Mouse (Mus musculus): ENCODE results near the gene Mn1. TPM values are rescaled to one million over a fixed set of nuclear protein-coding genes. Genes with fewer than 3 reads are reported as not detected.

Mn1 gene
- polyA plus RNA-seq, 1 experiment from 2014 or later, result 36.3 TPM

GRCm38 (mm10) chr5:111420896-111421295 lies 3.7 kb downstream of the Mn1 start:
- Histone ChIP-seq H3K4me1 (ENCODE audit: control insufficient read depth, insufficient read depth, low read length) (peaks cover 32% of the 10 kb centered on the region), H3K27me3 (ENCODE audit: control insufficient read depth, insufficient read depth, low read length) (no peaks in the 10 kb centered on the region; the same call in 1 of the 2 replicates), H3K4me2 (ENCODE audit: low read depth, low read length) (peak overlapping the region; percentile 99), H3K36me3 (replicated peaks; ENCODE audit: control insufficient read depth, insufficient read depth, low read depth, low read length) (peaks cover 10% of the 10 kb centered on the region), H3K9ac (replicated peaks; ENCODE audit: low read length) (peak overlapping the region; percentile 99), H3K27ac (replicated peaks; ENCODE audit: low read depth, low read length) (no peak overlapping the region; the same call in 1 of the 2 replicates), H3K9me3 (replicated peaks; ENCODE audit: control insufficient read depth, low read length) (no peaks in the 10 kb centered on the region), H3K4me3 (ENCODE audit: low read depth, low read length) (peak overlapping the region; percentile 98)
- DNase-seq (ENCODE audit: low spot score) (no peak), ATAC-seq (replicated peaks; ENCODE audit: insufficient number of reproducible peaks, low FRiP score, low TSS enrichment, low read depth) (no peak)
- 26% methylated on average over 22 of the region's 22 CpGs for WGBS

GRCm38 (mm10) chr5:111421424-111421823 lies 4.3 kb downstream of the Mn1 start:
- no peak for ATAC-seq (replicated peaks; ENCODE audit: insufficient number of reproducible peaks, low FRiP score, low TSS enrichment, low read depth)

GRCm38 (mm10) chr5:111422058-111422800 lies 5.1 kb downstream of the Mn1 start:
- WGBS, result 43% methylated on average over 8 of the region's 8 CpGs
- H3K27me3 ChIP-seq (ENCODE audit: control insufficient read depth, insufficient read depth, low read length), result no peaks in the 10 kb centered on the region; the same call in 1 of the 2 replicates

More at GRCm38 (mm10) chr5:111421424-111421823, 4.3 kb downstream of the Mn1 start:
- WGBS, result 50% methylated on average over 15 of the region's 15 CpGs
- Histone ChIP-seq H3K9me3 (replicated peaks; ENCODE audit: control insufficient read depth, low read length) (no peaks in the 10 kb centered on the region), H3K27me3 (ENCODE audit: control insufficient read depth, insufficient read depth, low read length) (no peaks in the 10 kb centered on the region; the same call in 1 of the 2 replicates), H3K27ac (replicated peaks; ENCODE audit: low read depth, low read length) (no peak overlapping the region), H3K4me1 (ENCODE audit: control insufficient read depth, insufficient read depth, low read length) (peaks cover 37% of the 10 kb centered on the region), H3K4me2 (ENCODE audit: low read depth, low read length) (peak overlapping the region; percentile 99), H3K36me3 (replicated peaks; ENCODE audit: control insufficient read depth, insufficient read depth, low read depth, low read length) (peaks cover 10% of the 10 kb centered on the region), H3K4me3 (ENCODE audit: low read depth, low read length) (peak overlapping the region; percentile 98), H3K9ac (replicated peaks; ENCODE audit: low read length) (peak overlapping the region; percentile 99)
- no peak for DNase-seq (ENCODE audit: low spot score)

GRCm38 (mm10) chr5:111423011-111423410 lies 5.8 kb downstream of the Mn1 start:
- H3K27me3 ChIP-seq (ENCODE audit: control insufficient read depth, insufficient read depth, low read length), result no peaks in the 10 kb centered on the region; the same call in 1 of the 2 replicates
- H3K9me3 ChIP-seq (replicated peaks; ENCODE audit: control insufficient read depth, low read length), result no peaks in the 10 kb centered on the region
- H3K36me3 ChIP-seq (replicated peaks; ENCODE audit: control insufficient read depth, insufficient read depth, low read depth, low read length), result peaks cover 13% of the 10 kb centered on the region
- peak overlapping the region; percentile 98 for H3K4me3 ChIP-seq (ENCODE audit: low read depth, low read length)
- H3K4me2 ChIP-seq (ENCODE audit: low read depth, low read length), result peak overlapping the region; percentile 99
- no peak overlapping the region for H3K27ac ChIP-seq (replicated peaks; ENCODE audit: low read depth, low read length)
- ATAC-seq (replicated peaks; ENCODE audit: insufficient number of reproducible peaks, low FRiP score, low TSS enrichment, low read depth) (no peak), DNase-seq (ENCODE audit: low spot score) (no peak)
- H3K9ac ChIP-seq (replicated peaks; ENCODE audit: low read length), result peak overlapping the region; percentile 46
- peaks cover 37% of the 10 kb centered on the region for H3K4me1 ChIP-seq (ENCODE audit: control insufficient read depth, insufficient read depth, low read length)
- 49% methylated on average over 10 of the region's 10 CpGs for WGBS

More at GRCm38 (mm10) chr5:111422058-111422800, 5.1 kb downstream of the Mn1 start:
- Histone ChIP-seq H3K27ac (replicated peaks; ENCODE audit: low read depth, low read length) (no peak overlapping the region), H3K9me3 (replicated peaks; ENCODE audit: control insufficient read depth, low read length) (no peaks in the 10 kb centered on the region), H3K4me3 (ENCODE audit: low read depth, low read length) (peak overlapping the region; percentile 98), H3K4me2 (ENCODE audit: low read depth, low read length) (peak overlapping the region; percentile 99), H3K36me3 (replicated peaks; ENCODE audit: control insufficient read depth, insufficient read depth, low read depth, low read length) (peaks cover 10% of the 10 kb centered on the region), H3K9ac (replicated peaks; ENCODE audit: low read length) (peak overlapping the region; percentile 99), H3K4me1 (ENCODE audit: control insufficient read depth, insufficient read depth, low read length) (peaks cover 37% of the 10 kb centered on the region)
- no peak for DNase-seq (ENCODE audit: low spot score)
- ATAC-seq (replicated peaks; ENCODE audit: insufficient number of reproducible peaks, low FRiP score, low TSS enrichment, low read depth), result no peak

GRCm38 (mm10) chr5:111423616-111424015 lies 6.5 kb downstream of the Mn1 start:
- Histone ChIP-seq H3K4me2 (ENCODE audit: low read depth, low read length) (peak overlapping the region; percentile 99), H3K4me3 (ENCODE audit: low read depth, low read length) (peak overlapping the region; percentile 98), H3K36me3 (replicated peaks; ENCODE audit: control insufficient read depth, insufficient read depth, low read depth, low read length) (peaks cover 13% of the 10 kb centered on the region), H3K27me3 (ENCODE audit: control insufficient read depth, insufficient read depth, low read length) (no peaks in the 10 kb centered on the region; the same call in 1 of the 2 replicates), H3K9me3 (replicated peaks; ENCODE audit: control insufficient read depth, low read length) (no peaks in the 10 kb centered on the region), H3K4me1 (ENCODE audit: control insufficient read depth, insufficient read depth, low read length) (peaks cover 42% of the 10 kb centered on the region), H3K9ac (replicated peaks; ENCODE audit: low read length) (peak overlapping the region; percentile 56), H3K27ac (replicated peaks; ENCODE audit: low read depth, low read length) (no peak overlapping the region)
- no peak for ATAC-seq (replicated peaks; ENCODE audit: insufficient number of reproducible peaks, low FRiP score, low TSS enrichment, low read depth)
- DNase-seq (ENCODE audit: low spot score), result no peak
- WGBS, result 75% methylated on average over 4 of the region's 4 CpGs

- DNase-seq (ENCODE audit: low spot score) (no peak), ATAC-seq (replicated peaks; ENCODE audit: insufficient number of reproducible peaks, low FRiP score, low TSS enrichment, low read depth) (no peak)
- Histone ChIP-seq H3K9ac (replicated peaks; ENCODE audit: low read length) (no peak overlapping the region; the same call in 1 of the 2 replicates), H3K27me3 (ENCODE audit: control insufficient read depth, insufficient read depth, low read length) (no peaks in the 10 kb centered on the region), H3K27ac (replicated peaks; ENCODE audit: low read depth, low read length) (no peak overlapping the region), H3K4me3 (ENCODE audit: low read depth, low read length) (no peak overlapping the region), H3K4me2 (ENCODE audit: low read depth, low read length) (no peak overlapping the region; the same call in 1 of the 2 replicates), H3K9me3 (replicated peaks; ENCODE audit: control insufficient read depth, low read length) (no peaks in the 10 kb centered on the region), H3K4me1 (ENCODE audit: control insufficient read depth, insufficient read depth, low read length) (peaks cover 32% of the 10 kb centered on the region), H3K36me3 (replicated peaks; ENCODE audit: control insufficient read depth, insufficient read depth, low read depth, low read length) (peaks cover 11% of the 10 kb centered on the region)
- 86% methylated on average over 9 of the region's 9 CpGs for WGBS
These were observed 8.7 kb downstream of the Mn1 start for GRCm38 (mm10) chr5:111425813-111426212.

GRCm38 (mm10) chr5:111426249-111426648 lies 9.1 kb downstream of the Mn1 start:
- no peaks in the 10 kb centered on the region for H3K27me3 ChIP-seq (ENCODE audit: control insufficient read depth, insufficient read depth, low read length)
- H3K27ac ChIP-seq (replicated peaks; ENCODE audit: low read depth, low read length), result no peak overlapping the region
- no peak overlapping the region; the same call in 1 of the 2 replicates for H3K9ac ChIP-seq (replicated peaks; ENCODE audit: low read length)
- H3K9me3 ChIP-seq (replicated peaks; ENCODE audit: control insufficient read depth, low read length), result no peaks in the 10 kb centered on the region
- peaks cover 30% of the 10 kb centered on the region for H3K4me1 ChIP-seq (ENCODE audit: control insufficient read depth, insufficient read depth, low read length)
- H3K4me2 ChIP-seq (ENCODE audit: low read depth, low read length), result peak overlapping the region; percentile 8; the same call in 1 of the 2 replicates
- 40% methylated on average over 5 of the region's 5 CpGs for WGBS
- DNase-seq (ENCODE audit: low spot score) (no peak), ATAC-seq (replicated peaks; ENCODE audit: insufficient number of reproducible peaks, low FRiP score, low TSS enrichment, low read depth) (no peak; the same call in 1 of the 2 replicates)
- H3K4me3 ChIP-seq (ENCODE audit: low read depth, low read length), result no peak overlapping the region
- H3K36me3 ChIP-seq (replicated peaks; ENCODE audit: control insufficient read depth, insufficient read depth, low read depth, low read length), result peaks cover 10% of the 10 kb centered on the region

- DNase-seq (ENCODE audit: low spot score), result no peak
- H3K9me3 ChIP-seq (replicated peaks; ENCODE audit: control insufficient read depth, low read length), result no peaks in the 10 kb centered on the region
- whole genome bisulfite sequencing, result 76% methylated on average over 6 of the region's 6 CpGs
- no peak overlapping the region for H3K4me3 ChIP-seq (ENCODE audit: low read depth, low read length)
- peaks cover 3% of the 10 kb centered on the region for H3K36me3 ChIP-seq (replicated peaks; ENCODE audit: control insufficient read depth, insufficient read depth, low read depth, low read length)
- no peaks in the 10 kb centered on the region for H3K27me3 ChIP-seq (ENCODE audit: control insufficient read depth, insufficient read depth, low read length)
- no peak overlapping the region for H3K27ac ChIP-seq (replicated peaks; ENCODE audit: low read depth, low read length)
- H3K9ac ChIP-seq (replicated peaks; ENCODE audit: low read length), result no peak overlapping the region
- H3K4me1 ChIP-seq (ENCODE audit: control insufficient read depth, insufficient read depth, low read length), result peaks cover 28% of the 10 kb centered on the region
- no peak overlapping the region for H3K4me2 ChIP-seq (ENCODE audit: low read depth, low read length)
- ATAC-seq (replicated peaks; ENCODE audit: insufficient number of reproducible peaks, low FRiP score, low TSS enrichment, low read depth), result no peak
These were observed 11.7 kb downstream of the Mn1 start for GRCm38 (mm10) chr5:111428882-111429281.

All from embryonic facial prominence, embryonic 11.5 days (tissue).